Mouse (Mus musculus) left cerebral cortex, adult 2 months (tissue): ENCODE results near the gene Epn2. TPM values are rescaled to one million over a fixed set of nuclear protein-coding genes. Genes with fewer than 3 reads are reported as not detected.

ENCODE experiments used
- DNase-seq, 2 experiments: peaks; one replicate each; pipeline ENCODE4 v3.0.0; 2021 to 2022; ENCODE audit warnings: low spot score in 2 of 2, mixed read lengths in 1 of 2; ENCODE audit errors: extremely low spot score in 1 of 2
- H3K27ac ChIP-seq: fragments of 200-600 bp; 2 replicates; pipeline ENCODE4 v1.8.1; 2022
- H3K4me3 ChIP-seq: fragments of 200-600 bp; 2 replicates; pipeline ENCODE4 v1.8.1; 2022
- CTCF ChIP-seq: fragments of 200-600 bp; IDR thresholded peaks from 2 replicates; pipeline ENCODE4 v1.8.1; 2022; ENCODE audit warnings: antibody characterized with exemption, mild to moderate bottlenecking, moderate library complexity
- intact Hi-C: fragments of 180-260 bp; cut with DNase I; formaldehyde crosslinking; loops from one replicate; pipeline ENCODE4 v1.15.1; 2025
- total RNA-seq, 2 experiments: library from RNA; stranded (reverse); gene quantifications; 2 replicates each; pipeline ENCODE4 v1.2.3; 2021

The Epn2 gene
- total RNA-seq, 2 experiments from 2014 or later: 113 TPM

GRCm38 (mm10) chr11:61485541-61486457, 93.7 kb downstream of the Epn2 start:
- Histone ChIP-seq H3K4me3 (no peak overlapping the region), H3K27ac (no peak overlapping the region)
- TF ChIP-seq CTCF: no peak
- no peak for DNase-seq
- intact Hi-C loops: no loop called here

DNA sequence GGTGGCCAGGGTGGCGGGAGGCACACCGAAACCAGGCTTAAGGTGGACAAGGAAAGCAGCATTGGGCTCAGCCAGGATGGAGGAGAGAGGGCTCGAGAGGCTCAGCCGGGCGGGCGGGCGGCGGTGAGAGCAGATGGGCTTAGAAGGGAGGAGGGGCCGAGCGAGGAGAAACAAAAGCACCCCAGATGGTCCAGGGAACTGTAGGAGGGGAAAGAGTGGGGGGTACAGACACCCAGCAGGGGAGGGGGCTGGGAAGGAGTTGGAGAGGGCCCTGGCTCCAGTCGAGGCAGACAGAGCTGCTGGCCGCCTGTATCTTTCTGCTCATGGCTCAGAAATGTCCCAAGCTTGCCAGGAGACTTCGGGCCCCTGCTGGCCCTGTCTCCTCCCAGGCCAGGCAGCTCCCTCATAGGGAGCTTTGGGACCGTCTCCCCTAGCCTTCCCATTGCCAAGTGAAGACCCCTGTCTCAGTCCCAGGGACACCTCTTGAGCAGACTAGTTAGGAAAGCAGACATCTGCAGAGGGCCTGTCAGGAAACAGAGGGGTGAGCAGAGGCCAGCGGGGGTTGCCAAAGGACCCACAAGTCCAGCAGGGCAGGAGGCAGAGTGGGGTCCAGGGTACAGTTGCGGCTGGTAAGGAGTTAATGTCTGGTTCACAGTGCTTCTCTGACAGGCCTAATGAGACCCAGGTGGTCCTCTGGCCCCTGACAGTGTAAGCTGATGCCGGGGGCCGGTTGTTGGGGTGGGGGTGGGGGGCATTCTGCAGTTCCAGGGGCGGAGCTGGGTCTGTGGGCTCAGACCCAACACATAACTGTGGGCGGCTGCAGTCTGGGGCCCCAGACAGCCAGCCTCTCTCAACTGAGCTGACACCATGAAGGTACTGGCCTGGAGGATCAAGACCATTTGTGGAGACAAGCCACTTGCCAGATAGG, 94.6 kb downstream of the Epn2 start, which contains the start of gene Mfap4:
Gene Mfap4, plus strand, starts transcription at position 819 of the 928 bp plus-strand sequence.
- intact Hi-C loops: no loop called here
- Histone ChIP-seq H3K4me3 (no peak within 1 kb of the TSS), H3K27ac (peak within 1 kb of the TSS; percentile 71)
- TF ChIP-seq CTCF: no peak
- DNase-seq: peak; percentile 65 to 68

DNA sequence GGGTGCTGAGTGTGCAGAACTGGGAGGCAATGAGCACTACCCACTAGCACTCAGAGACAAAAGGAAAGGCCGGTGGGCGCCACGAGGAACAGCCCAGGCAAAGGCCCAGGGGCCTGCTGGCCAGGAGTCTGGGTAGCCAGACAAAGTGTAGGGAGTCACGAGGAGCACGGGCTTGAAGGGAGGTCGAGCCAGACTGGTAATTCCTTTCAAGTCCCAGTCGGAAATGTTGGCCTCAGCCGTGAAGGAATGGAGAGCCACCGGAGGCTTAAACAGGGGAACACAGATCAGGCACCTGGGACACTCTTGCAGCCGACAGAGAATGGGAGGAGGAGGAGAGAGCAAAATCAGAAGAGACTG, 95.3 kb downstream of the Epn2 start:
- Histone ChIP-seq H3K27ac (peak overlapping the region; percentile 71), H3K4me3 (no peak overlapping the region)
- DNase-seq: no peak
- no peak for TF ChIP-seq CTCF
- intact Hi-C loops: no loop called here

DNA sequence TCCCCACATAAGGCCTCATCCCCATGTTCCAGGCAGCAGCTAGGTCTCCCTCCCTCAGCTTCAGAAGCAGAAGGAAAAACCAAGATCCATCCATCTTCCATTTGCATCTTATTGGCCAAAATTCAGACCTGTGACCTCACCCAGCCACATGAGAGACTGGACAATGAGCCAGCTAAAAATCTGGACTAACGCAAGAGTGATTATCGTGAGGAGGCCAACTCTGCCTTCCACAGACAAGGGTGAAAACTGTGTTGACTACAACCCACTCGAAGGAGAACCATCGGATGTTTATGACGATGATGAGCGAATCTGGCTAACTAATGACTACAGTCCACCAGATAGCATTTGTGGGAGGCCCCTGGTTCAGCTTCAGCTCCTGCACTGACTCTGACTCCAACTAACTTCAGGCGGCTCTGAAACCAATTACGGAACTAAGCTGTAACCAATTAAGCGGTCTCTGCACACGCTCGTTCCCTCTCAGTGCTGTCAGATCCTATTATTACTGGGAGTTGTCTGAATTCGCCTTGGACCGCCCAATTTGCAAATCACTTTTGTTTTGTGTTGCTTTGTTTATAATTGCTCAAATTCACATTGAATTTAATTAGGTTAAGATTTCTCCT, 96.2 kb downstream of the Epn2 start:
- no peak overlapping the region for H3K4me3 ChIP-seq
- no peak for DNase-seq
- intact Hi-C loops: no loop called here
- TF ChIP-seq CTCF: no peak
- no peak overlapping the region for H3K27ac ChIP-seq

DNA sequence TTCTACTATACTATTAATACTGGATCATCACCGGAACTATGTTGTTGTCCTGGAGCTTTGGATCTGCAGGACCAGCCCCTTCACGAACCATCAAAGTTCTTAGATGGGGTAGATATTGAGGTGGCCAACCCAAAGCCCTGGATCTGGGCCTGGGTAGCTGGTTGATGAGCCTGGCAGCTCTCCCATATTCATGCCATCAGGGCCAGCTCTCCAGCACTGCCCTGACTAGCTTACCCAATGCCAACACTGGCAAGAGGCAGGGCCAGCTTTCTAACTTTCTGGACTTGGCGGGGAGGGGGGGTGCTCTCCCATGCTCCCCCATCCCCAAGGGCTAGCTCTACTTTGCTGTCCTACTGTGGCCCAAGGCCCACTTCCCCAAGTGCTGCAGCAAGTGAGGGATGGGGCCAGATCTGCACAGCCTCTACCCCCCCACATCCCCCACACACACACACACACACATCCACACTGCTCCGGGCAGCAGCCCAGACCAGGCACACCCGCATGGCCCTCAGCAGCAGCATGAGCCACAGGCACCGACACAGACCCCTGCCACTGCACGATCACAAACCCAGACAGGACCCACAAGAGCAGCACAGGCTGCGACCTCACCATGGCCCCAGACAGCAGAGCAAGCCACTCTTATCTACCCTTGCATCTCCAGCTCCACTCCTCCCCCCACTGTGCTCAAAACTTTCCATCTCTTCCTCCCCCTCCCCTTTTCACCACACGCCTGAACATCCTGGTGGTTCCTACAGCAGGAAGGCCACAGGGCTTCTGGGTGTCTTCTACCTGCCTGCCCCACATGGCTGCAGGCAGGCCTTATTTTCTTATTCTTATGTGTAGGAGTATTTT, 98.0 kb downstream of the Epn2 start:
- no peak overlapping the region for H3K4me3 ChIP-seq
- H3K27ac ChIP-seq: no peak overlapping the region
- DNase-seq: no peak
- intact Hi-C loops: no loop called here
- TF ChIP-seq CTCF: no peak

- H3K4me3 ChIP-seq: no peak overlapping the region
- intact Hi-C loops: no loop called here
- DNase-seq: no peak
- no peak overlapping the region for H3K27ac ChIP-seq
- TF ChIP-seq CTCF: no peak
Measured at GRCm38 (mm10) chr11:61478788-61479187, 100.7 kb downstream of the Epn2 start.

- TF ChIP-seq CTCF: no peak
- no peak for DNase-seq
- intact Hi-C loops: no loop called here
- Histone ChIP-seq H3K4me3 (peak overlapping the region; percentile 38), H3K27ac (peak overlapping the region; percentile 65)
Measured at GRCm38 (mm10) chr11:61477566-61478508, 101.7 kb downstream of the Epn2 start.

DNA sequence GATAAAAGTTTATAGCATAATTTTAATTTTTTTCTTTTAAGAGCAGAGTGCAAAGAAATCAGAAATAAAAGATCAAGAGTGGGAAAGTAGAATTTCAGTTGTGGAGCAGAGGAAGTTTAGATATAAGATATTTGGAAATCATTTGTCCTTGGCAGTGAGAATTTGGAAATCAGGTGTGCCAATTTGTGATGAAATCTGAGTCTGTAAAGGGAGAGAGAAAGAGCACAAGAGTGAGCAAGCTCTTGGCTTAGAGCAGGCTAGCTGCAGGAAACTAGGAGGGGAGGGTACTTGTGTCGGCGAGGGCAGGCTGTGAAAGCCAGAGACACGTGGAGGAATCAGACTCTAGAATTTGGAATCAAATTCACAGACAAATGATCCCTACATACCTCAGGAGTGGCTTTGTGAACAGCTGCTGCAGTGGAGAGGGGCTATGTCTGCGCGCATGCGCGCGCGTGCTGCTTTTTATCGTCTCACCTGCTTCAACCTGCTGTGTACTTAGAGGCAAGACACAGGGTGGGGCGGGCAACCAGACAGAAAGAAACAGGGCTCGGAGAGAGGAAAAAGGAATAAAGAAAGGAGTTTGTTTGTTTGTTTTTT, 102.6 kb downstream of the Epn2 start:
- Histone ChIP-seq H3K4me3 (peak overlapping the region; percentile 38), H3K27ac (peak overlapping the region; percentile 65)
- DNase-seq: peak in 1 of 2 experiments; percentile 38
- intact Hi-C loops: no loop called here
- no peak for TF ChIP-seq CTCF

GRCm38 (mm10) chr11:61473630-61474029, 105.9 kb downstream of the Epn2 start:
- no peak overlapping the region for H3K27ac ChIP-seq
- no peak overlapping the region for H3K4me3 ChIP-seq
- intact Hi-C loops: no loop called here
- DNase-seq: no peak
- TF ChIP-seq CTCF: no peak

DNA sequence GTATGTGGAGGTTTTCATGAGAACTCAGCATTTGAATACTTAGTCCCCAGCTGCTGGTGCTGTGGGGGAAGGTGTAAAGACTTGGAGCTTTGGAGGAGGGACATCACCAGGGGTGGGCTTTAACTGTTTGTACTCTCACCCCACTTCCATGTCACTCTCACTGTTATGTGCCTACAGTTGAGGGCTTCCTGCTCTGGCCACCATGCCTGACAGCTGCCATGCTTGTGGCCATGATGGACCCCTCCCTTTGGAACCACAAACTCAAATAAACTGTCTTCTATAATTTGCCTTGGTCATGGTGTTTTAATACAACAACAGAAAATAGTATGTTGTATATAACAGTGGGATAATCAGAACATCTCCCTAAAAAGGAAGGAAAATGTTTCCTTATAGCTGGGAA, 108.6 kb downstream of the Epn2 start:
- no peak for DNase-seq
- TF ChIP-seq CTCF: no peak
- intact Hi-C loops: no loop called here
- H3K4me3 ChIP-seq: no peak overlapping the region
- H3K27ac ChIP-seq: no peak overlapping the region
